Mouse (Mus musculus): ENCODE measurements around the gene Gm26938. TPM values are rescaled to one million over a fixed set of nuclear protein-coding genes. Genes with fewer than 3 reads are reported as not detected.

Gene Gm26938
- total RNA-seq (2014; fragmentation: Nextera tagmentation) = not detected in 2 replicates
- total RNA-seq (2017) = not detected in 2 replicates

DNA sequence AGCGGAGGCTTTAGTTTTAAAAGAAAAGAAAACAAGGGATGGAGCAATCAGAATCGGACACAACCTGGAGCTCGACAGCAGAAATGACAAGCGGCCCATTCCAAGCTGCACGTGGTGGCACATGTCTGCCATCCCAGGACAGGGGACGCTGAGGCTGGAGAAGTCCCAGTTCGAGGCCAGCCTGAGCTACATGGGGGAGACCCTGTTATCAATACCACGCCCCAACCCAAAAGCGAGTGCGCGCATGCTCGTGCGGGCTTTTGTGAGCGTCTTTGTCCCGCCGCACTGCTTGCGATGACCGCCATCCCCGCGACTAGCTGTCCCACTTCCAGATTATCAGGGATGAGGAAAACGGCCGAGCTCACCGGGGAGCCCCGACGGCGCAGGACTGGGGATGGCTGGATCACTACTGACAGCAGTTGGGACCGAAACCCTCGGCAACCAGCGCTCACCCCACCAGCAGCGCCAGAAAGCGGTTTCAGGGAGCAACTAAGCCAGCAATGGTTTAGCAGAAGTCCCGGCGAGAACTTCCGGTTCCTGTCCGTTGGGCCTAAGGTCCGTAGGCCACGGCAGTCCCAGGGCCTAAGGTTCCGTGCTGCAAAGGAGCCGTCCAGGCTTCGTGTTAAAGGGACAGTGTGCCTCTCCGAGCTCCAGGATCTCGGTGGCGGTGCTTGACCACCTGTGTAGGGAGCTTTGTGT, at the start of gene Gm26938, which contains the start of gene Psmg3:
TSS of gene Gm26938 (minus strand) at position 51 of the 699 bp plus-strand sequence.
TSS of gene Psmg3 (minus strand) at position 529 of the 699 bp plus-strand sequence.
- ATAC-seq (replicated peaks; ENCODE audit: poor library complexity, severe bottlenecking) = peak; percentile 83

DNA sequence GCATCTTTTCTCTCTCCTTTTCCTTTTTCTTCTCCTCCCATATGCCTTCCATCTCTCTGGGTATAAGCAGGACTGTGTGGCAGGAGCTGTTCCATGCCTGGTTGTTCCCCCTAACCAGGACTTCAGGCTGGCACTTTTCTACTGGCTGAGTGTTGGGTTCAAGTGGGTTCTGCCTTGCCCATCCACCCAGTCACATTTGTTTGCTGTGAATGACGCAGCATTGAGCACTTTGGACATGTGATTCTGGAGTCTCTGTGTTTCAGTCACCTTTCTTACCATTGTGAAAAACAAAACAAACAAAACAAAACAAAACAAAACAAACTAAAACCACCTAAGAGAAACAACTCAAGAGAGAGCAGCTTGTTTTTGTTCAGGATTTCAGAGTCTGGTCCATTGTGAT, 45.3 kb upstream of the Gm26938 start:
- ATAC-seq (replicated peaks; ENCODE audit: poor library complexity, severe bottlenecking) = no peak

DNA sequence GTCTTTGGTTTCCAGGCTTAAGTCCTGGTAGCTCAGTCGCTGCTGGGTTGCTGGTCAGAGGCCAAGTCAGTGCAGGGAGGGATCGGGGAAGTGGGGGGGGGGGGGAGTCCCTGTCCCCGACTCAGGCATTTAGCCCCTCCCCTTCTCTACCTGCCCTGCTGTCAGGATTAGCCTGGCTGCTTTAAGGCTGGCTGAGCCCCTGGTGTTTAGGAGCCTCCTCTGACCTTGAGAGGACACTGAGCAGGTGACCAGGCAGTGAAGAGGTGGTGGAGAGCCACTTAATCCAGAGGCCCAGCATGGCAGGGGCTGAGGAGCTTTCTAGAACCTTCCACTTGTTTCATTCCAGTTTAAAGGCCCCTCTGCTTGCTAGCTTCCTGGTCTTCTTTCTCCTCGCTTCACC, 44.7 kb upstream of the Gm26938 start:
- no peak for ATAC-seq (replicated peaks; ENCODE audit: poor library complexity, severe bottlenecking)

DNA sequence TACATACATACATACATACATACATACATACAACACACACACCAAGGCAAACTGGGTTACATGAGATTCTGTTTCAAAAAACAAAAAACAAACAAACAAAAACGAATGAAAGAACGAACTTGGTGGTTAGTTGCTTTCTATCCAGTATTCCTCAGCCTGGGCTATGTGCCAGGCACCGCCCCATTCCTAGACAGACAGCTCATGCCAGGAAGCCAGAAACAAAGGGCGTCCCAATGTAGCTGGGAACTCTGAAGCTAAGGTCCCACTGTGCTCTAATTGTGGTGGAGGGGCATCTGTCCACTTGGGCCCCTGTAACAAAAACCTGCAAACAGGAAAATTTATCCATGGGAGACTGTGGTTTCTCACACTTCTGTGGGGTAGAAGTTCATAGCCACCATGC, 36.6 kb upstream of the Gm26938 start:
- no peak for ATAC-seq (replicated peaks; ENCODE audit: poor library complexity, severe bottlenecking)

DNA sequence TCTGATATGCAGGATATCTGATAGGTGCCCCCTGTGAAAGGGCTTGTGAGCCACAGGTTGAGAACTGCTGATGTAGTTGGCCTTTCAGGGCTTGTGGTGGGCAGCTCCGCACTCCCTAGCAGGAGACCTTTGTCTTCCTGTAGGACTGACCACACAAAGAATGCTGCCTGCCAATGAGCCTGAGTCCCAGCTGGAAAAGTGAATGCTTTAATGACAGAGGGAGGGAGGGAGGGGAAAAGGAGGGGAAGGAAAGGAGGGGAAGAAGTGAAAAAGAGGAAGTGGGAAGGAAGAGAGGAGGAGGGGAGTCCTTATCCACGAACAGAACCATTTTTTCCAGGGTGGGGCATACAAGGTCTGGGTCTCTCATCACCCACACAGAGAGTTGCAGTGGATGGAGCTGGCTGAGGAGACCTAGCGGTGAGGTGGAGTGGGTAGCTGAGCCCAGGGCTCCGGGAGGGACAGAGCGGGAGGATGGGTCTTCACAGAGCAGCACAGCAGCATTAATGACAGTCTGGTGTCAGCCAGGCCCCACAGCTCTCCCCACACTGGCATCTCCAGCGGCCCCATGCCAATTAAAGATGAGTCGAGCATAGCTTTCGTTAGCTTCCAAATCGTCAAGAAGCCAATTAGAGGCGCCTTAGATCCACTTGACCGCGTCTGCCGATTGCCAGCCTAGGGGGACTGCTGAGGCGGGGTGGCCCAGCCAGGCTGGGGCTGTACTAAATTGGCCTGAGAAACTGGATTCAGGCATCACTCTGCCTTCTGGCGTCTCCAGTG, 34.3 kb upstream of the Gm26938 start:
- peak; percentile 37 for ATAC-seq (replicated peaks; ENCODE audit: poor library complexity, severe bottlenecking)

DNA sequence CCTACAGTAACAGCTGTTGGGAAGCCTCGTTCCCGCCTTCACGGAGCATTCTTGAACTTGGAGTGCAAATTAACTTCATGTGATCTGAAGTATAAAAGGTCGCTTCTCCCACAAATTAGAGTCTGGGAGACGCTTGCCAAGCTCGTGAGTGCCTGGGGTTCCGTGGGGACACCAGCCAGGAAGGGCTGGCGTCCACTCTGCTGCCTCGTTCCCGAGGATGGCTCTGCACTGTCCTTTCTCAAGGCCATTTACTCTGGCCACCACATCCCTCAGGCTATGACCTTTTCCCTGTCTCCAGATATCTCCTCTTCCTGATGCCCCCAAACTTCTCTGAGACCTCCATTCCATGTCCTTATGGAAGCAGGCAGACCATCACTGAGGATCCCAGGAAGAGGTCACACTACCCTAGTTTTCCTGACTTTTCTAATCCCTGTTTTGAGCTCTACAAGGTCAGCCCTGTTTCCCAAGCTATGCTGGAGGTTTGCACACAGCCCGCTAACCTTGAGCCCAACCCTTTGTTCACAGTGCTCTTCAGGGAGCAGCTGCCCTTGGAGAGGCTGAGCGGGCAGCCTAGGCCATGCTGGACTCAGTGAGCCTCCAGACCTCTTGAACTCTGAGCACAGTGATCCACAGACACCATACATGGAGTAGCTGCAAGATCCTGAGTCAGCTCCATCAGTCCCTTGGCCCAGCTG, 23.6 kb upstream of the Gm26938 start:
- no peak for ATAC-seq (replicated peaks; ENCODE audit: poor library complexity, severe bottlenecking)

DNA sequence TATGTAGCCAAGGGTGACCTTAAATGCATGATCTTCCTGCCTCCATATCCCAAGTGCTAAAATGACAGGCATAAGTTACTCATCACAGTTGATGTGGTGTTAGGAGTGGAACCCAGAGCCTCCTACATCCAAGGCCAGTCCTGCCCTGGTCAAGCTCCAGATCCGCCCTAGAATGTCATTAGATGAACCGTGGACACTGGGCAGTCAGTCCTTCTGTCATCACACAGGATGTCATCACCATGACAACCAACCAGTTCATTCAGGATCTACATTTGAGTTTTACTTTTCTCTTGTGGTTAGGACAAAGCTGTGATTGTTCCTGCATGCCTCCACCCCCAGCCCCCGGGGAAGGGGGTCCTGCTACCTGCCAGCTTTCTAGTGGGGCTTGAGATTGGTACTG, 12.9 kb upstream of the Gm26938 start:
- ATAC-seq (replicated peaks; ENCODE audit: poor library complexity, severe bottlenecking) = no peak

DNA sequence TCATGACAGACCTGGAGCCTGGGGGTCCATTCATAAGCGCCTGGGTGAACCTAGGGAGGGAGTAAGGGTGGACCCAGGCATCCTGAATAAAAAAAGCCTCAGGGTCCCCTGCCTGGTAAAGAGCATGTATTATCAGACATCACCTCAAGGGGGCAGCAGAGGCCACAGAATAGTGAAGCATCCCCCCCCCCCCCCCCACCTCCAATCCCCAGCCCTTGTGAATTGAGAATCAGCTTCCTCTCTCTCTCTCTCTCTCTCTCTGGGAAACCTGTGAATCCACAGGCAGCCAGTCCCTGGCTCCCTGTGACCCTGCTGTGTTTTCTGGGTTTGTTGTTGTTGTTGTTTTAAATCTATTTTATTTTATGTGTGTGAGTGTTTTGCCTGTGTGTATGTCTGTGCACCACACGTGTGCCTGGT, 12.3 kb upstream of the Gm26938 start:
- ATAC-seq (replicated peaks; ENCODE audit: poor library complexity, severe bottlenecking) = peak; percentile 73

DNA sequence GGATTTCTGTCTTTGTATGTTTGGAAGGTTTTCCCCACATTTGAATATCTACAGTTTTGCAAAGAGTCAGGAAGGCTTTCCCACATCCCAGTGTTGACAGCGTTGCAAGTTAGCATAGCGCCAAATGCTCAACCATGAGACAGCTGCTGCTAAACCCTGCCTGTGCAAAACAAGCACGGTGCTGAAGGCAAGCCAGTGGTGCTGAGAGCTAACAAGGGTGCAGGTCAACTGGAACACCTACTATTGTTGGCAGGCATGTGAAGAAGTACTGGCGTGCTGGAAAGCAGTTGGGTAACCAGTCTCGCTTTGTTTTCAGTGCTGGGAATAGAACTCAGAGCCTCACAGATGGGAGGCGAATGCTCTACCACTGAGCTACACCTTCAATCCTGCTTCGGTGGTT, 9.5 kb upstream of the Gm26938 start:
- ATAC-seq (replicated peaks; ENCODE audit: poor library complexity, severe bottlenecking) = no peak

DNA sequence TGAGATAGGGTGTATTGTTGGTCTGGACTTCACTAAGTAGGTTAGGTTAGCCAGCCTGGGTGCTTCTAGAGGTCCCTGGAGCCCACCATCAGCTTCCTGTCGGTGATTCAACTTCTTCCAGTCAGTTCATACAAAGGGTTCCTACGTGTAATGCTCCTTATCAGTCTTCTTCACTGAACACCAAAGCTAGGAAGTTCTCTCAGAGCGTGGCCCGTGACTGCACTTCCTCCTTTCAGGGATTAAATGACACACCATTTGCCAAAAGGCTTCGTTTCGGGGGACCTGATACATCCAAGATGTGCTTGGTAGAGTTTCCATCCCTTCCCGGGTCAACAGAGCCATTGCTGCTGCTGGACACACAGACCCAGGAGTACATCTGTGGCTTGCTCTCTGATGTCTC, 5.9 kb upstream of the Gm26938 start:
- ATAC-seq (replicated peaks; ENCODE audit: poor library complexity, severe bottlenecking) = no peak

DNA sequence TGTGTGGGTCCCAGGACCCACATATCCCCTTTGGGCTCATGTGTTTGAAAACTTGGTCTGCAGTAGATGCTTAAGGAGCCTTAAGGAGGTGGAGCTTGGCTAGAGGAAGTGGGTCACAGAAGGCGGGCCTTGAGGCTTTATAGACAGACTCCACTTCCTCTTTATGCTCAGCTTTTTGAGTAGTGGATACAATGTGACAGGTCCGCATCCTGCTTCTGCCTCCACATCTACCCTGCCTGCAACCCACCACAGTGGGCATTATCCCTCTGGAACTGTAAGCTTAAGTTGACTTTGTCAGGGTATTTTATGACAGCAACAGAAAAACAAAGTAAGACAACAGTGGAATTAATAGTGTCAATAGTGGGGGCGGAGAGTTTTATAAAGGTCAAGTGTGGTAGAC, 4.5 kb upstream of the Gm26938 start:
- ATAC-seq (replicated peaks; ENCODE audit: poor library complexity, severe bottlenecking) = peak; percentile 87

DNA sequence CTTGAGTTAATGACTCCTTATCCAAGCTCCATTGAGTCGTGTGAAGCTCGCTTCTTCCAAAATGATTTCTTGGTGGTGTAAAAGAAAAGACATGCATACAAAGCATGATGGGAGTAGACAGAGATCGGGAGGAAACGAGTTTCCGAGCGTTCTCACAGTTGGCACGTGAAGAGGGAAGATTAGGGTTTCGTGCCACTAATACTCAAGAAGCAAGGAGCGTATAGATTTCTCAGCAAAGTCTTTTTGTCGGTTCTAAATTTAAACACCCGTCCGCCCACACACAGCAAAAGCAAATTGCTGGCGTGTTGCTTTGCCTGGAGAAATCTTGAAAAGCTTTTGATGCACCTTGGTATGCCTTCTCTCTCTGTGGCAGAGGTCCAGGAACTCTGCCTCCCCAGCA, 3.2 kb upstream of the Gm26938 start:
- no peak for ATAC-seq (replicated peaks; ENCODE audit: poor library complexity, severe bottlenecking)

DNA sequence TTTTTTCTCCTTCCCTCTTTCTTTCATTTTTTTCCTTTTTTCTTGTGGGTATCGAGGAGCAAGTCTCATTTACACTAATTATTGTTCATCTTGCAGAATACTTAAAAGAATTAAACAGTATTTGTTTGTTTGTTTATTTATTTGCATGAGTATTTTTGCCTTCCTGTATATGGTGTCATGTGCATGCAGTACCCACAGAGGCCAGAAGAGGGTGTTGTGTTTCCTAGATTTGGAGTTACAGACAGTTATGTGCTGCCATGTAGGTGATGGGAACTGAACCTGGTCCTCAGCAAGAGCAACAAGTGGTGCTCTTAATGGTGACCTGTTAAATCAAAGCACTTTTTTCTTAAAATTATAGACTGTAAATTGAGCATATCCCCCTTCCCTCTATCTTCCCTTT, 1.4 kb upstream of the Gm26938 start:
- no peak for ATAC-seq (replicated peaks; ENCODE audit: poor library complexity, severe bottlenecking)

DNA sequence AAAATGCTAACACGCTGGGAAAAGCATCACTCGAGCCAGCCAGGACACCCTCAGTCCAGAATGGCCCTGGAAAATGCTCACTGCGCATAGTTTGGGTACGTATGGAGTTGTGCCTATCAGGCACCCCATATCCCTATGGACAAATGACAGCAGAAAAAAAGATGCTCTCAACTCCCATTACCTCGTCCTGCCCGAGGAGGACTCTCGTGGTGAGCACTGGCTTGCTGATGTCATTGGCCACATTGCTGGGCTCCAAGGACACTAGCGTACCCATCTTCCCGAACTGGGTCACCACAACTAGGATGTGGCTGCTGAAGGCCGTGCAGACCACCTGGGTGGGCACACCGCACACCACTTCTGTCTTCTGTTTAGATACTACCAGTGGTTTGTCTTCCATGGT, 260 bp downstream of the Gm26938 start:
- no peak for ATAC-seq (replicated peaks; ENCODE audit: poor library complexity, severe bottlenecking)

DNA sequence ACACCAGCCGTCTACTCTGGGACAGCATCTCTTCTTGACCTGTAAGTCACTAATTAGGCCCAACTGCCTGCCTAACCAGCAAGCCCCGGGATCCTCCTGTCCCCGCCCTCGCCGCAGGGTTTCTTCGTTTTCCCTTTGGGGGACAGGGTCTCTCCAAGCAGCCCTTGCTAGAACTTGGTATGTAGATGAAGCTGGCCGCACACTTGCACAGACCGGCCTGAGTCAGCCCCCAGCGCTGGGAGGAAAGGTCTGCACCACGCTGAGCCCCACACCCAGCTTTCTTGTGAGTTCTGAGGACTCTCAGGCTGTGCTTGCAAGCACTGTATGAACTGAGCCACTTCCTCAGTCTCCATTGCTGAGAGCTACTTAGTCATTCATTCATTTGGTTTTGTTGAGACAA, 1.7 kb downstream of the Gm26938 start:
- ATAC-seq (replicated peaks; ENCODE audit: poor library complexity, severe bottlenecking) = no peak

DNA sequence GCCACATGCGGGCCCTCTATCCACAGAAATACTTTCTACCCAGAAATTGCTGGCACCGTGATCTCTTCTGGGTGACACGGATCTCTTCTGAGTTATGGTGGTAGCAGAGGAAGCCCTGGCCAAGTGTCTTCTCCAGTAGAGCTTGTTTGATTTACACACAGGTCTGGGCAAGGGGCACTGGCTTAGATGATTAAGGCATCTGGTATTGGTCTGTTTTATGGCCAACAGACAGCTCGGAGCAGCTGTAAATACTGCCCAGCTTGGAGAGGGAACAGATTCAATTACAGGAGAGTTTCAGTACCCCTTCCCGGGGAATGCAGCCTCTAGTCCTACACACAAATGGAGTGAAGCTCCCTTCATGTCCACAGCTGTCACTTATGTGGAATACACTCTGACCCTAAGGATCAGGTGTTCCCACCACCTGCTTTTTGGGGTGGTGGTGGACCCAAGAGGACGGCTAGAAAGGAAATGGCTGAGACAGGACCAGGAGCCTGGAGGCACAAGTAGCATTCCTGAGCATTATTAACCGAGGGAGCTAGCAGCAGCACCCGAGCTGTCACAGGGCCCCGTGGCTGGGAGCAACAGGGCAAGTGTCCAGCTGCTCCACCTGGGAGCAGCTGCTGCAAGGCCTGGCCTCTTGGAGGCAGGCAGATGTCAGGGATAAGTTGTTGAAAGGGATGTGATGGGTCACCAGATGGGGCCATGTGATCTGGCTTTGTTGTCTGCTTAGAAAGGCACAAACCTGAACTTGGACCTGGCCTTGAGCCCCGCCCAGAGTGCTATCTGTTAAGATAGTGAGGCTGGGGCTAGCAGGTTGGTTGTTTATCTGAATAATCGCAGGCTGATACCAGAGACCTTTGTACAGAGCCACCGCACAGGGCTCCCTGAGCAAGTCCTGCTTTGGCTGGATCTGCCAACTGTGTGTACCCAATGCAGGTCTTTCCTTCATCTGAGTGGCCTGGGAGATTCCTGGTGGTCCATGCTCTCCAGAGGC, 4.4 kb downstream of the Gm26938 start:
- ATAC-seq (replicated peaks; ENCODE audit: poor library complexity, severe bottlenecking) = no peak

DNA sequence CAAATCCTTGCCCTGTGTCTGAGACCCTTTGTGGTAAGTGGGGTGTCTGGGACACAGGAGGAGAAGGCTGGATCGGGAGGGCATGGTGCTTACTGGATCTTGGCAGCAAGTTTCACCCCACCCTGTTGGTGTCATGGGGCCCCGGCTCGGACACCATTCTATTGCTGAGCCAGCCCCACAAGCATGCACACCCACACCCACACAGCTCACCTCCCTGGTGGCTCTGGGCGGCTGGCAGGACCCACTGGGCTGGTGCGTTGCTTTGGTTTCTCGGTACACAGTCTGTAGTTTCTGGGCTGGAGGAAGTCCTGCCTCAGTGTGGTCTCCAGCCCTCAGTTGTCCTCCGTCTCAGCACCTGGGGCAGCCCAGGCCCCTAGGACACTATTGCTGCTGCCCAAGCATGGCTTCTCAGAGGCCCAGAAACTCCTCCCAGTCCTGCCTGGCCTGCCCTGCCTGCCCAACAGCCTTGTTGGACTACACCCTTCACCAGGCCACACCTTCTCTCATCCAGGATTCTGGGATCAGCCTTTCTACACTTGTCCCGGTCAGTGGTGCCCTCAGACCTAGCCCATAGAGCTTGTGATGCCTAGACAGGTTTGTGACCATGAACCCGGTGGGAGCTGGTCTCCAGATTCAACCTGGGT, 6.5 kb downstream of the Gm26938 start, which contains the start of gene Tmem184a:
TSS of gene Tmem184a (minus strand) at position 380 of the 644 bp plus-strand sequence.
- ATAC-seq (replicated peaks; ENCODE audit: poor library complexity, severe bottlenecking) = no peak

DNA sequence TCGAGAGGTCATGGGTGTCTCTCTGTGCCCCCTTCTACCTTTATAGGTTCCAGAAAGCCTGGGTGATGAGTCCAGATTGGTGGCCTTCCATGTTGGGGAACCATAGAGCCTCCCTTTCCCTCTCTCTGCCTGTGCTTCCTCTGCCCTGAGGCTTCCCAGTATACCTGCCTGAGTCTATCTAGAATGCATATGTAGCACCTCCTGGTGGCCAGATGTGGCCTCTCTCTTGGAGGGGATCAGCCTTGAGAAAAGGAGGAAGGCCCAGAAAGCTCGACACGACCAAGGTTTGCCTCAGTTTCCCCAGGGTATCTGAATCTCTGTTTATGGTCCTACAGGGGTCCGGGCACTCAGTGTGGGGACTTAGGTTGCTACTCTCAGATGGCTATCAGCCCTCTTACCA, 7.4 kb downstream of the Gm26938 start:
- peak; percentile 41; the same call in 1 of the 2 replicates for ATAC-seq (replicated peaks; ENCODE audit: poor library complexity, severe bottlenecking)

DNA sequence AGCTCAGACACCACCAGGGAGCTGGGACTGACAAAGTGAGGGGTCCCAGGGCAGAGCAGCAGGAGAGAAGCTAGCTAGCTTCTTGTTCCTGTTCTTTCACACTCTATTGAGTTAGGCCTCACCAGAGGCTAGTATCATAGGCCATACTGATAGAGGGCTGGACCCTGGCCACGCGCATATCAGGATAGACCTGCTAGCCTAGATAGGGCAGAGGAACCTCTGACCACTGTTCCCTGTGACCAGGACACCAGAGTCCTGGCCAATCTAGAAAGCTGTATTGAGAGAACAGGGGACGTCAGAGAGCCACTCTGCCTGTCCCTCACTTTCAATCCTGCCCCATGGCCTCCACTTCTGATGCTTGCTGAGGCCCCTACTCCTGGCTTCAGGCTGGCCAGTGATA, 8.2 kb downstream of the Gm26938 start:
- ATAC-seq (replicated peaks; ENCODE audit: poor library complexity, severe bottlenecking) = no peak

Measured in granulocyte monocyte progenitor cell, adult 5-6 weeks (primary cell).